Mouse (Mus musculus): Measurements from ENCODE around the gene Gm1979.
"Not testable (repeated sequence)": the region's sequence is repeated elsewhere in the genome, so short reads cannot be mapped to it uniquely, and the experiment has no call there.

Gene Gm1979

DNA sequence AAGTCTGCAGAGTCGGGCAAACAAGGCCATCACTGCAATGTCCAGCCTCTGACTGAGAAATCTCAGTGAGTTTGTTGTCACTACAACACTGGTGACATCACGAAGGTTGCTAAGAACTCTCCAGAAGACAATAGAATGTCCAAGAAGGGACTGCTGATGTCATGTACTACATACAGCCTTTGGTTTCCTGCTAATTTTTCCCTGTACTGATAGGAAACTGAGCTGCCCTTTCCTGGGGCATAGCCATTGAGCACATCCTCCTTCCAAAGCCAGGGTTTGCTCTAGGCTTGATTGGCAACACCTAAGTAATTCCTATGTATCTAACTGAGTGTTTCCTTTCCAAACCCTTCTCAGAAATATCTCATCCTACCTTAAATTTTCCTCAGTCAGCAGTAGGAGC, at the start of gene Gm1979:
Gm1979 (minus strand) TSS at position 101 of the 400 bp plus-strand sequence.
- in situ Hi-C loops (cut with MboI; ENCODE audit: low pct_unique_long_range_greater_than_20kb in 1 of 2, low sequenced_read_pairs in 2 of 2, unreplicated experiment in 1 of 2): not testable (repeated sequence)

DNA sequence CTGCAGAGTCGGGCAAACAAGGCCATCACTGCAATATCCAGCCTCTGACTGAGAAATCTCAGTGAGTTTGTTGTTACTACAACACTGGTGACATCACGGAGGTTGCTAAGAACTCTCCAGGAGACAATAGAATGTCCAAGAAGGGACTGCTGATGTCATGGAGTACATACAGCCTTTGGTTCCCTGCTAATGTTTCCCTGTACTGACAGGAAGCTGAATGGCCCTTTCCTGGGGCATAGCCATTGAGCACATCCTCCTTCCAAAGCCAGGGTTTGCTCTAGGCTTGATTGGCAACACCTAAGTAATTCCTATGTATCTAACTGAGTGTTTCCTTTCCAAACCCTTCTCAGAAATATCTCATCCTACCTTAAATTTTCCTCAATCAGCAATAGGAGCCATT, 34.9 kb upstream of the Gm1979 start, which contains the start of gene Speer4a:
Speer4a (minus strand) TSS at position 101 of the 400 bp plus-strand sequence.
- in situ Hi-C loops (cut with MboI; ENCODE audit: low pct_unique_long_range_greater_than_20kb in 1 of 2, low sequenced_read_pairs in 2 of 2, unreplicated experiment in 1 of 2): not testable (repeated sequence)

DNA sequence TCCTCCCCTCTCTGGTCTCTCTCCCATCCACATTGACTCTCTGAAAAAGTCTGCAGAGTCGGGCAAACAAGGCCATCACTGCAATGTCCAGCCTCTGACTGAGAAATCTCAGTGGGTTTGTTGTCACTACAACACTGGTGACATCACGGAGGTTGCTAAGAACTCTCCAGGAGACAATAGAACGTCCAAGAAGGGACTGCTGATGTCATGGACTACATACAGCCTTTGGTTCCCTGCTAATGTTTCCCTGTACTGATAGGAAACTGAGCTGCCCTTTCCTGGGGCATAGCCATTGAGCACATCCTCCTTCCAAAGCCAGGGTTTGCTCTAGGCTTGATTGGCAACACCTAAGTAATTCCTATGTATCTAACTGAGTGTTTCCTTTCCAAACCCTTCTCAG, 18.2 kb upstream of the Gm1979 start, which contains the start of gene Gm5862:
Gm5862 (minus strand) TSS at position 101 of the 400 bp plus-strand sequence.
- in situ Hi-C loops (cut with MboI; ENCODE audit: low pct_unique_long_range_greater_than_20kb in 1 of 2, low sequenced_read_pairs in 2 of 2, unreplicated experiment in 1 of 2): not testable (repeated sequence)

DNA sequence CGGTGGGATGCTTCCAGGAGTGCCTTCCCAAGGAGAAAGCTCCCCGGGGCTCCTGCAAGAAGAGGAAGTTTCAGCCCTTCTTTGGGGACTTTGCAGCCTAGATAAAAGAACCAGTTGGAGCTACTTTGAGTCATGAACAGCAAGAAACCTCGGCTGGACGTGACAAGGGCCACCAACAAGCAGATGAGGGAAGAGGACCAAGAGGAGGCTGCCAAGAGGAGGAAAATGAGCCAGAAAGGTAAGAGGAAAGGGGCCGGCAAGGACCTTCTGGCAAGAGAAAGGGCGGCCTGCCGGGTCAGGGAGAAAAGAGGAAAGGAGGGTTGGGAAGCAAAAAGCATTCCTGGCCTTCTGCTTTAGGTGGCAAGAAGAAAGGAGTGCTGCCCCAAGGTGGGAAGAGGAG, 3.1 kb upstream of the Gm1979 start:
- in situ Hi-C loops (cut with MboI; ENCODE audit: low pct_unique_long_range_greater_than_20kb in 1 of 2, low sequenced_read_pairs in 2 of 2, unreplicated experiment in 1 of 2): not testable (repeated sequence)

DNA sequence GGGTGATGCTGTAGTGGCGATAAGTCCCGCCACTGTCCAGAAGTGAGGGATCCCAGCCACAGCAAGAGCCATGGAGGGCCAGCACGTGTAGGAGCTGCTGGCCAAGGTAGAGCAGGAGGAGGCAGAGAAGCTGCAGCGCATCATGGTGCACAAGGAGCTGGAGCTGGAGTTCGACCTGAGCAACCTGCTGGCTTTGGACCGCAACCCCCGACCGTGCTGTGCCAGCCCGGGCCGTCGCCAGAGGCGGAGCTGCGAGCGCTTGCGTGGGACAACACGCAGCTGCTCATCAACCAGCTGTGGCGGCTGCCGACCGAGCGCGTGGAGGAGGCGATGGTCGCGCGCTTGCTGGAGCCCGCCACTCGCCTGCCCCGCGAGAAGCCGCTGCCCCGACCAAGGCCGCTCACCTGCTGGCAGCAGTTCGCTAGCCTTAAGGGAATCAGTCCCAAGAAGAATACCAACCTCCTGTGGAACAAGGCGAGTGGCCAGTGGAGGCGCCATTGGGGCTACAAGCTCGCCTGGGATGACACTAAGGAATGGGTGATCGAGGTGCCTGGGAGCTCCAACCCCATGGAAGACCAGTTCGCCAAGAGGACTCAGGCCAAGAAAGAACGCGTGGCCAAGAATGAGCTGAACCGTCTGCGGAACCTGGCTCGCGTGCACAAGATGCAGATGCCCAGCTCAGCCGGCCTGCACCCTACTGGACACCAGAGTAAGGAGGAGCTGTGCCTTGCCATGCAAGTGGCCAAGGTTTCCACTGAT, 2.5 kb upstream of the Gm1979 start:
- in situ Hi-C loops (cut with MboI; ENCODE audit: low pct_unique_long_range_greater_than_20kb in 1 of 2, low sequenced_read_pairs in 2 of 2, unreplicated experiment in 1 of 2): not testable (repeated sequence)

DNA sequence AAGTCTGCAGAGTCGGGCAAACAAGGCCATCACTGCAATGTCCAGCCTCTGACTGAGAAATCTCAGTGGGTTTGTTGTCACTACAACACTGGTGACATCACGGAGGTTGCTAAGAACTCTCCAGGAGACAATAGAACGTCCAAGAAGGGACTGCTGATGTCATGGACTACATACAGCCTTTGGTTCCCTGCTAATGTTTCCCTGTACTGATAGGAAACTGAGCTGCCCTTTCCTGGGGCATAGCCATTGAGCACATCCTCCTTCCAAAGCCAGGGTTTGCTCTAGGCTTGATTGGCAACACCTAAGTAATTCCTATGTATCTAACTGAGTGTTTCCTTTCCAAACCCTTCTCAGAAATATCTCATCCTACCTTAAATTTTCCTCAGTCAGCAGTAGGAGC, 16.0 kb downstream of the Gm1979 start, which contains the start of gene Gm21698:
Gm21698 (minus strand) TSS at position 101 of the 400 bp plus-strand sequence.
- in situ Hi-C loops (cut with MboI; ENCODE audit: low pct_unique_long_range_greater_than_20kb in 1 of 2, low sequenced_read_pairs in 2 of 2, unreplicated experiment in 1 of 2): not testable (repeated sequence)

DNA sequence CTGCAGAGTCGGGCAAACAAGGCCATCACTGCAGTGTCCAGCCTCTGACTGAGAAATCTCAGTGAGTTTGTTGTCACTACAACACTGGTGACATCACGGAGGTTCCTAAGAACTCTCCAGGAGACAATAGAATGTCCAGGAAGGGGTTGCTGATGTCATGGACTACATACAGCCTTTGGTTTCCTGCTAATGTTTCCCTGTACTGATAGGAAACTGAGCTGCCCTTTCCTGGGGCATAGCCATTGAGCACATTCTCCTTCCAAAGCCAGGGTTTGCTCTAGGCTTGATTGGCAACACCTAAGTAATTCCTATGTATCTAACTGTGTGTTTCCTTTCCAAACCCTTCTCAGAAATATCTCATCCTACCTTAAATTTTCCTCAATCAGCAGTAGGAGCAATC, 32.0 kb downstream of the Gm1979 start, which contains the start of gene Gm21680:
Gm21680 (minus strand) TSS at position 101 of the 400 bp plus-strand sequence.
- in situ Hi-C loops (cut with MboI; ENCODE audit: low pct_unique_long_range_greater_than_20kb in 1 of 2, low sequenced_read_pairs in 2 of 2, unreplicated experiment in 1 of 2): not testable (repeated sequence)

DNA sequence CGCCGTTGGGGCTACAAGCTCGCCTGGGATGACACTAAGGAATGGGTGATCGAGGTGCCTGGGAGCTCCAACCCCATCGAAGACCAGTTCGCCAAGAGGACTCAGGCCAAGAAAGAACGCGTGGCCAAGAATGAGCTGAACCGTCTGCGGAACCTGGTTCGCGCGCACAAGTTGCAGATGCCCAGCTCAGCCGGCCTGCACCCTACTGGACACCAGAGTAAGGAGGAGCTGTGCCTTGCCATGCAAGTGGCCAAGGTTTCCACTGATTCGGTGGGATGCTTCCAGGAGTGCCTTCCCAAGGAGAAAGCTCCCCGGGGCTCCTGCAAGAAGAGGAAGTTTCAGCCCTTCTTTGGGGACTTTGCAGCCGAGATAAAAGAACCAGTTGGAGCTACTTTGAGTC, 47.5 kb downstream of the Gm1979 start:
- in situ Hi-C loops (cut with MboI; ENCODE audit: low pct_unique_long_range_greater_than_20kb in 1 of 2, low sequenced_read_pairs in 2 of 2, unreplicated experiment in 1 of 2): not testable (repeated sequence)

DNA sequence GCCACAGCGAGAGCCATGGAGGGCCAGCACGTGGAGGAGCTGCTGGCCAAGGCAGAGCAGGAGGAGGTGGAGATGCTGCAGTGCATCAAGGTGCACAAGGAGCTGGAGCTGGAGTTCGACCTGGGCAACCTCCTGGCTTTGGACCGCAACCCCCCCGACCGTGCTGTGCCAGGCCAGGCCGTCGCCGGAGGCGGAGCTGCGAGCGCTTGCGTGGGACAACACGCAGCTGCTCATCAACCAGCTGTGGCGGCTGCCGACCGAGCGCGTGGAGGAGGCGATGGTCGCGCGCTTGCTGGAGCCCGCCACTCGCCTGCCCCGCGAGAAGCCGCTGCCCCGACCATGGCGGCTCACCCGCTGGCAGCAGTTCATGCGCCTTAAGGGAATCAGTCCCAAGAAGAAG, 48.0 kb downstream of the Gm1979 start:
- in situ Hi-C loops (cut with MboI; ENCODE audit: low pct_unique_long_range_greater_than_20kb in 1 of 2, low sequenced_read_pairs in 2 of 2, unreplicated experiment in 1 of 2): not testable (repeated sequence)

DNA sequence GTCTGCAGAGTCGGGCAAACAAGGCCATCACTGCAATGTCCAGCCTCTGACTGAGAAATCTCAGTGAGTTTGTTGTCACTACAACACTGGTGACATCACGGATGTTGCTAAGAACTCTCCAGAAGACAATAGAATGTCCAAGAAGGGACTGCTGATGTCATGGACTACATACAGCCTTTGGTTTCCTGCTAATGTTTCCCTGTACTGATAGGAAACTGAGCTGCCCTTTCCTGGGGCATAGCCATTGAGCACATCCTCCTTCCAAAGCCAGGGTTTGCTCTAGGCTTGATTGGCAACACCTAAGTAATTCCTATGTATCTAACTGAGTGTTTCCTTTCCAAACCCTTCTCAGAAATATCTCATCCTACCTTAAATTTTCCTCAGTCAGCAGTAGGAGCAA, 50.3 kb downstream of the Gm1979 start, which contains the start of gene Gm21671:
Gm21671 (minus strand) TSS at position 101 of the 400 bp plus-strand sequence.
- in situ Hi-C loops (cut with MboI; ENCODE audit: low pct_unique_long_range_greater_than_20kb in 1 of 2, low sequenced_read_pairs in 2 of 2, unreplicated experiment in 1 of 2): not testable (repeated sequence)
